Mouse (Mus musculus) adrenal gland, adult 8-10 months (tissue): ENCODE measurements at regions not wholly inside any gene's neighbourhood (a gene's known extent, or its start where the extent isn't known, plus 50 kb on each side); places are given as distances from the start of the nearest gene placed in this dataset.

ENCODE experiments used
- DNase-seq: peaks from one replicate; pipeline ENCODE4 v3.0.0; 2022

GRCm38 (mm10) chr8:25332120-25332607 is 508.0 kb upstream of the Adam5 start:
- no peak for DNase-seq

- DNase-seq = no peak
These were observed 507.1 kb upstream of the Adam5 start for GRCm38 (mm10) chr8:25331161-25331776.

GRCm38 (mm10) chr8:25329791-25330190 is 505.6 kb upstream of the Adam5 start:
- DNase-seq = no peak

GRCm38 (mm10) chr8:25328318-25328717 is 504.1 kb upstream of the Adam5 start:
- DNase-seq = no peak

- DNase-seq = no peak
These were observed 502.8 kb upstream of the Adam5 start for GRCm38 (mm10) chr8:25326930-25327329.

- no peak for DNase-seq
These were observed 502.1 kb upstream of the Adam5 start for GRCm38 (mm10) chr8:25326257-25326656.

GRCm38 (mm10) chr8:25324731-25325130 is 500.6 kb upstream of the Adam5 start:
- DNase-seq = no peak

GRCm38 (mm10) chr8:25323643-25324420 is 499.7 kb upstream of the Adam5 start:
- DNase-seq = no peak

- DNase-seq = no peak
These were observed 492.2 kb upstream of the Adam5 start for GRCm38 (mm10) chr8:25316383-25316782.

- DNase-seq = no peak
These were observed 487.8 kb upstream of the Adam5 start for GRCm38 (mm10) chr8:25311811-25312533.

- DNase-seq = no peak
These were observed 483.8 kb upstream of the Adam5 start for GRCm38 (mm10) chr8:25307956-25308355.

- no peak for DNase-seq
These were observed 483.3 kb upstream of the Adam5 start for GRCm38 (mm10) chr8:25307511-25307910.

GRCm38 (mm10) chr8:25306769-25307491 is 482.8 kb upstream of the Adam5 start:
- no peak for DNase-seq
